Mouse (Mus musculus): Measurements from ENCODE around the gene Hist2h3b. TPM values are rescaled to one million over a fixed set of nuclear protein-coding genes. Genes with fewer than 3 reads are reported as not detected.
A peak's percentile ranks its signal among the peaks of the same experiment; 100 is the strongest.
"Not testable (repeated sequence)": the region's sequence is repeated elsewhere in the genome, so short reads cannot be mapped to it uniquely, and the experiment has no call there.

Hist2h3b gene
- polyA plus RNA-seq, 1 experiment from 2014 or later, result 30.8 TPM

- no peak for ATAC-seq
- Histone ChIP-seq H3K9me3 (ENCODE audit: control insufficient read depth, low read length) (no peaks in the 10 kb centered on the region), H3K4me2 (ENCODE audit: low read depth, low read length) (no peak overlapping the region), H3K4me1 (ENCODE audit: control insufficient read depth, insufficient read depth, low read length) (no peaks in the 10 kb centered on the region), H3K27me3 (replicated peaks; ENCODE audit: control insufficient read depth, insufficient read depth, low read length) (peaks cover 3% of the 10 kb centered on the region; the same call in 1 of the 2 replicates), H3K27ac (ENCODE audit: low read length) (no peak overlapping the region), H3K9ac (ENCODE audit: low read depth, low read length) (no peak overlapping the region), H3K36me3 (ENCODE audit: control insufficient read depth, insufficient read depth, low read length) (no peaks in the 10 kb centered on the region), H3K4me3 (ENCODE audit: low read length) (no peak overlapping the region)
- WGBS, result 69% methylated on average over 3 of the region's 3 CpGs
Measured at GRCm38 (mm10) chr3:96289201-96289600, 20.7 kb downstream of the Hist2h3b start.

GRCm38 (mm10) chr3:96290727-96291126, 22.3 kb downstream of the Hist2h3b start:
- not testable (repeated sequence) for H3K9me3 ChIP-seq (ENCODE audit: control insufficient read depth, low read length); H3K9ac ChIP-seq (ENCODE audit: low read depth, low read length); H3K27ac ChIP-seq (ENCODE audit: low read length); H3K4me1 ChIP-seq (ENCODE audit: control insufficient read depth, insufficient read depth, low read length); H3K27me3 ChIP-seq (replicated peaks; ENCODE audit: control insufficient read depth, insufficient read depth, low read length); H3K4me2 ChIP-seq (ENCODE audit: low read depth, low read length); H3K36me3 ChIP-seq (ENCODE audit: control insufficient read depth, insufficient read depth, low read length); H3K4me3 ChIP-seq (ENCODE audit: low read length); ATAC-seq
- 92% methylated on average over 3 of the region's 3 CpGs for WGBS

- Histone ChIP-seq H3K27ac (ENCODE audit: low read length) (no peak overlapping the region), H3K36me3 (ENCODE audit: control insufficient read depth, insufficient read depth, low read length) (no peaks in the 10 kb centered on the region), H3K4me3 (ENCODE audit: low read length) (no peak overlapping the region), H3K4me1 (ENCODE audit: control insufficient read depth, insufficient read depth, low read length) (no peaks in the 10 kb centered on the region), H3K4me2 (ENCODE audit: low read depth, low read length) (no peak overlapping the region), H3K9ac (ENCODE audit: low read depth, low read length) (no peak overlapping the region), H3K9me3 (ENCODE audit: control insufficient read depth, low read length) (no peaks in the 10 kb centered on the region), H3K27me3 (replicated peaks; ENCODE audit: control insufficient read depth, insufficient read depth, low read length) (peaks cover 3% of the 10 kb centered on the region; the same call in 1 of the 2 replicates)
- 57% methylated on average over 6 of the region's 6 CpGs for WGBS
- no peak for ATAC-seq
Measured at GRCm38 (mm10) chr3:96292641-96293040, 24.2 kb downstream of the Hist2h3b start.

- Histone ChIP-seq H3K36me3 (ENCODE audit: control insufficient read depth, insufficient read depth, low read length) (no peaks in the 10 kb centered on the region), H3K9me3 (ENCODE audit: control insufficient read depth, low read length) (no peaks in the 10 kb centered on the region), H3K4me2 (ENCODE audit: low read depth, low read length) (no peak overlapping the region), H3K4me1 (ENCODE audit: control insufficient read depth, insufficient read depth, low read length) (no peaks in the 10 kb centered on the region), H3K9ac (ENCODE audit: low read depth, low read length) (no peak overlapping the region), H3K27me3 (replicated peaks; ENCODE audit: control insufficient read depth, insufficient read depth, low read length) (peaks cover 3% of the 10 kb centered on the region; the same call in 1 of the 2 replicates), H3K4me3 (ENCODE audit: low read length) (no peak overlapping the region), H3K27ac (ENCODE audit: low read length) (no peak overlapping the region)
- no peak for ATAC-seq
- WGBS, result 47% methylated on average over 5 of the region's 5 CpGs
Measured at GRCm38 (mm10) chr3:96293368-96293767, 24.9 kb downstream of the Hist2h3b start.

- Histone ChIP-seq H3K4me2 (ENCODE audit: low read depth, low read length) (no peak within 1 kb of the TSS), H3K4me1 (ENCODE audit: control insufficient read depth, insufficient read depth, low read length) (no peaks in the 10 kb centered on the region), H3K27me3 (replicated peaks; ENCODE audit: control insufficient read depth, insufficient read depth, low read length) (peaks cover 3% of the 10 kb centered on the region; the same call in 1 of the 2 replicates), H3K36me3 (ENCODE audit: control insufficient read depth, insufficient read depth, low read length) (no peaks in the 10 kb centered on the region), H3K27ac (ENCODE audit: low read length) (no peak within 1 kb of the TSS), H3K9ac (ENCODE audit: low read depth, low read length) (no peak within 1 kb of the TSS), H3K9me3 (ENCODE audit: control insufficient read depth, low read length) (no peaks in the 10 kb centered on the region), H3K4me3 (ENCODE audit: low read length) (no peak within 1 kb of the TSS)
- 79% methylated on average over 4 of the region's 4 CpGs for WGBS
- ATAC-seq, result no peak
Measured at GRCm38 (mm10) chr3:96293787-96294186, 25.3 kb downstream of the Hist2h3b start, which contains the start of gene Fcgr1. Fcgr1 (minus strand) TSS chr3:96293969.

GRCm38 (mm10) chr3:96298360-96298759, 29.9 kb downstream of the Hist2h3b start:
- 89% methylated on average over 4 of the region's 4 CpGs for WGBS
- Histone ChIP-seq H3K4me2 (ENCODE audit: low read depth, low read length) (no peak overlapping the region), H3K9me3 (ENCODE audit: control insufficient read depth, low read length) (no peaks in the 10 kb centered on the region), H3K27me3 (replicated peaks; ENCODE audit: control insufficient read depth, insufficient read depth, low read length) (peaks cover 8% of the 10 kb centered on the region; the same call in 1 of the 2 replicates), H3K4me3 (ENCODE audit: low read length) (no peak overlapping the region), H3K9ac (ENCODE audit: low read depth, low read length) (no peak overlapping the region), H3K27ac (ENCODE audit: low read length) (no peak overlapping the region), H3K36me3 (ENCODE audit: control insufficient read depth, insufficient read depth, low read length) (no peaks in the 10 kb centered on the region), H3K4me1 (ENCODE audit: control insufficient read depth, insufficient read depth, low read length) (no peaks in the 10 kb centered on the region)
- ATAC-seq, result no peak

GRCm38 (mm10) chr3:96299562-96299961, 31.1 kb downstream of the Hist2h3b start:
- no peak for ATAC-seq
- Histone ChIP-seq H3K36me3 (ENCODE audit: control insufficient read depth, insufficient read depth, low read length) (no peaks in the 10 kb centered on the region), H3K4me2 (ENCODE audit: low read depth, low read length) (no peak overlapping the region), H3K4me3 (ENCODE audit: low read length) (no peak overlapping the region), H3K9ac (ENCODE audit: low read depth, low read length) (no peak overlapping the region), H3K27me3 (replicated peaks; ENCODE audit: control insufficient read depth, insufficient read depth, low read length) (peaks cover 5% of the 10 kb centered on the region; the same call in 1 of the 2 replicates), H3K9me3 (ENCODE audit: control insufficient read depth, low read length) (no peaks in the 10 kb centered on the region), H3K27ac (ENCODE audit: low read length) (no peak overlapping the region), H3K4me1 (ENCODE audit: control insufficient read depth, insufficient read depth, low read length) (no peaks in the 10 kb centered on the region)
- 98% methylated on average over 2 of the region's 2 CpGs for WGBS

- Histone ChIP-seq H3K36me3 (ENCODE audit: control insufficient read depth, insufficient read depth, low read length) (no peaks in the 10 kb centered on the region), H3K9me3 (ENCODE audit: control insufficient read depth, low read length) (no peaks in the 10 kb centered on the region), H3K4me3 (ENCODE audit: low read length) (peak overlapping the region; percentile 28), H3K27me3 (replicated peaks; ENCODE audit: control insufficient read depth, insufficient read depth, low read length) (peaks cover 5% of the 10 kb centered on the region; the same call in 1 of the 2 replicates), H3K4me1 (ENCODE audit: control insufficient read depth, insufficient read depth, low read length) (no peaks in the 10 kb centered on the region), H3K27ac (ENCODE audit: low read length) (no peak overlapping the region), H3K4me2 (ENCODE audit: low read depth, low read length) (peak overlapping the region; percentile 42), H3K9ac (ENCODE audit: low read depth, low read length) (peak overlapping the region; percentile 16; the same call in 1 of the 2 replicates)
- no peak for ATAC-seq
- WGBS, result 65% methylated on average over 26 of the region's 26 CpGs
Measured at GRCm38 (mm10) chr3:96300706-96301529, 32.5 kb downstream of the Hist2h3b start.

- no peak overlapping the region for H3K4me2 ChIP-seq (ENCODE audit: low read depth, low read length)
- H3K36me3 ChIP-seq (ENCODE audit: control insufficient read depth, insufficient read depth, low read length), result no peaks in the 10 kb centered on the region
- peaks cover 5% of the 10 kb centered on the region; the same call in 1 of the 2 replicates for H3K27me3 ChIP-seq (replicated peaks; ENCODE audit: control insufficient read depth, insufficient read depth, low read length)
- H3K4me1 ChIP-seq (ENCODE audit: control insufficient read depth, insufficient read depth, low read length), result no peaks in the 10 kb centered on the region
- no peak overlapping the region for H3K4me3 ChIP-seq (ENCODE audit: low read length)
- no peaks in the 10 kb centered on the region for H3K9me3 ChIP-seq (ENCODE audit: control insufficient read depth, low read length)
- ATAC-seq, result no peak
- WGBS, result 85% methylated on average over 5 of the region's 5 CpGs
- H3K9ac ChIP-seq (ENCODE audit: low read depth, low read length), result no peak overlapping the region
- no peak overlapping the region for H3K27ac ChIP-seq (ENCODE audit: low read length)
Measured at GRCm38 (mm10) chr3:96302076-96302475, 33.6 kb downstream of the Hist2h3b start.

Data from intestine, embryonic 16.5 days (tissue).